Mouse (Mus musculus) erythroblast, embryonic 14.5 days (primary cell): Measurements from ENCODE around the gene Srpk1.

Experiments
- GATA1 ChIP-seq: IDR thresholded peaks from 2 replicates; pipeline ENCODE4 v1.6.1; 2012; ENCODE audit warnings: low read length, inconsistent platforms, mixed read lengths
- TAL1 ChIP-seq: IDR thresholded peaks from 3 replicates; pipeline ENCODE4 v1.6.1; 2012; ENCODE audit warnings: low read length, inconsistent platforms, mixed read lengths

DNA sequence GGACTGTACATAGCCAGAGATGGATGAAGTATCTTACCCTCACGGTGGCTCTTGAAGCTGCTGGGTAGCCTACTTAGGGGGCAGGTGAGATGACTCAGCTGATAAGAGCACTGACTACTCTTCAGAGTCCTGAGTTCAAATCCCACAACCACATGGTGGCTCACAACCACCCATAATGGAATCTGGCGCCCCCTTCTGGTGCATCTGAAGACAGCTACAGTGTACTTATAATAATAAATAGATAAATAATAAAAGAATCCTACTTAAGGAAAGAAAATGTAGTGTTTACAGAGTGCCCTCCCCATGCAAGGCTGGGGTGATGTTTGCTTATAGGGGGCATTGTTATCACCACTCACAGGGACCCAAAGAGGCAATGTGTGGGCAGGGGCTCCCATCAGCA is 41.5 kb downstream of the Srpk1 start:
- TF ChIP-seq GATA1 (no peak), TAL1 (no peak)
